Mouse (Mus musculus) skeletal muscle tissue, postnatal 0 days (tissue): ENCODE measurements around the gene Ttc28. TPM values are rescaled to one million over a fixed set of nuclear protein-coding genes. Genes with fewer than 3 reads are reported as not detected.

Experiments used
- microRNA counts: library from miRNA; unstranded; fragments of <30 nt; microRNA quantifications from one replicate; lab custom pipeline; 2015
- microRNA-seq, 2 experiments: library from miRNA; unstranded; fragments of <30 nt; microRNA quantifications; one replicate each; pipeline ENCODE4; 2016
- polyA plus RNA-seq: library from polyadenylated mRNA; unstranded; fragments of >200 nt; fragmentation: Nextera tagmentation; extraction: Ambion mirVana; gene quantifications from 2 replicates; pipeline ENCODE4 v1.2.1, GENCODE M21; 2015

The Ttc28 gene
- polyA plus RNA-seq = 4.0 and 4.5 TPM in 2 replicates

DNA sequence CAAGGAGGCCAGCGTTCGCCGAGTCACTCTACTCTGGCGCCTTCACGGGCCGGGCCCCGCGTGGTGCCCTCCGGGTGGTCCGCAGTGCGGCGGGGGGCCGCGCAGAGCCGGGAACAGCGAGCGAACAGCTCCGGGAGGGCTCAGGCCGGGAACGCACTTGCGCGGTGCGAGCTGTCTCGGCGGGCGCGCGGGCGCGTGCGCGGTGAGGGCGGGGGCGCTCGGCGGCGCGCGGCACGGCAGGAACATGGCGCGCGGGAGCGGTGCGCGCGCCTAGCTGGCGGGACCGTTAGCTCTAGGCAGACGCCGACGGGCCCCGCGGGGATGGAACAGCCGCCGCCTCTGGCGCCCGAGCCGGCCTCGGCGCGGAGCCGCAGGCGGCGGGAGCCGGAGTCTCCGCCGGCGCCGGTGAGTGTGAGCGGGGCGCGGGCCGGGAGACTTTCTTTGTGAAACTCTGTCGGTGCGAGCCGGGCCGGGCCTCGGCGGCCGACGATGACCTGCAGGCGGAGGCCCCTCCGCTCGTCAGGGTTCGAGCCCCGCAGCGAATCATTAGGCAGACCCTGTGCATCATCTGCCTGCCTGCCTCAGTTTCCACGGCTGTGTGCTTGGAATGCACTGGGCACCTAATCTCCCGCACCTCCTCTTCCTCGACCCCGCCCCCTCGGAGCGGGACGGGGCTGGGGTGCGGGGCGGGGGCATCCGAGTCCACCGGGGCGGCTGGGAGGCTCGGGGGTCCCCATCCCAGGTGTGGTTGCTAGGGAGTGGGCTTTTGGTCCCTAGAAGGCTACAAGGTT lies at the start of gene Ttc28:
Ttc28 (plus strand) TSS at position 220 of the 791 bp plus-strand sequence.

DNA sequence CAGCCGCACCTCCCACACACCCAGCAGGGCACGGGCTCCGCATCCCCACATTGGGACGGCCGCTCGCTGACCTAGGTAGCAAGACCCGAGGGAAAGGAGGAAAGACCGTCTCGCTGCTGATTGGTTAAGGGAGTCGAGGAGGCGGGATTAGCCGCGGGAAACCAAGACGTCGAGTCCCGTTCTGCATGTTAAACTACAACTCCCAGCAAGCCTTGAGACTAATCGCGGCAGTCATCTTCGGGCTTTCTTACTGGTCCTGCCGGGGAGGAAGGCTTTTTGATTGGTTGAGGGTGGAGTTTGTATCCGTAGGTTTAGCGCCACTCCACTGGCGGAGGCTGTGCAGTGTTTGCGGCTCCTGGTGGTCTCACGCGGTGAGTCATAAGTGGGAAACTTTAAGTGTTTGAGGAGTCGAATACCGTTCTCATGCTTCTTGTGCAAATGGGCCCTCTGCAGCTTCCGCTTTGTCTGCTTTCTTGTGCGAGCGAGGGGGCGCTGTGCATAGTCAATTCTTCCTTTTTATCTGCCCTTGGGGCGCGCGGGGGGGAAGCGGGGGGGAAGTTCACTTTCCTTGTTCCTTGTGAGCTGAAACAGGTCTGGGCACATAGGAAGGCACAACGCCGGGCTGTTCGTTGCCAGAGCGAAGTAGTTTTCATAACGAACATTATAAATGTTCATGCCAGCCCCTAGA lies 39.8 kb upstream of the Ttc28 start, which contains the start of the genes Hscb and Chek2:
Hscb (minus strand) TSS at position 100 of the 688 bp plus-strand sequence.
Chek2 (plus strand) TSS at position 302 of the 688 bp plus-strand sequence.

DNA sequence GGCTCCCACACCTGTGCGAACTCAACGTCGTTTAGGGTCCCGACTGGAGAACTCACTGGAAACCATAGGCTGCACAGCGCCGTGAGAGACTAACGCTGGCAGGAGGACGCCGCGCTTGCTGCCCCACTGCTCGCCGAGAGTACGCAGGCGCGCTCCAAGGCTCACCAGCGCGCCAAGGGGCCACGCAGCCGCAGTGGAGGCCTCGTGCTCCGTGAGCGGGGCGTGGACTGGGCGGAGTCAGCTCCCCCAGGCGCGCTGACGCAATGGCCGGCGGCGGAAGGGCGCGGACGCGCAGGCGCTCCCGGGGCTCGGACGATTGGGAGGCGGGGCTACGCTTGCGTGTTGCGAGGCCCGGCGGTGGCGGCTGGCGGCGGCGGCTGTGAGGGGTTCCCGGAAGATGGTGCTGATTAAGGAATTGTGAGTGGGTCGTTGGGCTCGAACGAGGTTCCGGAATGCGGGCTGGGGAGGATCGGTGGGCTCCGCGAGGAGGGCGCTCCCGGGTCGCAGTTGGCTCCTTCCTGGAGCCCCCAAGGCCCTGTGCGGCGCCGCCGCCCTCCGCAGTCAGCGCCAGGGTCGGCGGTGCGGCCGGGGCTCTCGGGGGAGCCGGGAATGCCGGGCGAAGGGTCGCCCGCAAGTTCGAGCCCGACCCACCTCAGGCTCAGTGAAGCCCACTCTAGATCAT lies 451.0 kb downstream of the Ttc28 start, which contains the start of gene Pitpnb:
Pitpnb (plus strand) TSS at position 347 of the 682 bp plus-strand sequence.

MicroRNAs encoded within 50 kb of the gene (microRNA counts, 519-probe panel; counts per million panel counts)
- microRNA mmu-miR-701 (lab: Ali Mortazavi, UCI) = 296 counts per million, percentile 58 among the panel's probes with 10 or more counts

Small RNA genes within 50 kb of the gene (microRNA-seq; reads per million reads assigned to microRNA genes)
- 42.5 to 54.5 reads per million in 2 experiments for gene Mir701

Other genes starting within 250 kb of the Ttc28 start
- 15.6 and 17.5 TPM in 2 replicates for gene Noc4l, start 226.4 kb upstream of the Ttc28 start, polyA plus RNA-seq
- gene Ddx51, start 226.4 kb upstream of the Ttc28 start, polyA plus RNA-seq = 7.4 and 7.8 TPM in 2 replicates
- 14.6 and 16.8 TPM in 2 replicates for gene Ep400, start 109.1 kb upstream of the Ttc28 start, polyA plus RNA-seq
- gene Pus1, start 99.1 kb upstream of the Ttc28 start, polyA plus RNA-seq = 15.1 and 15.4 TPM in 2 replicates
- 5.1 and 5.9 TPM in 2 replicates for gene Ulk1, start 69.7 kb upstream of the Ttc28 start, polyA plus RNA-seq
- 14.8 and 18.0 TPM in 2 replicates for gene Hscb, start 40.0 kb upstream of the Ttc28 start, polyA plus RNA-seq
- 5.5 and 7.7 TPM in 2 replicates for gene Chek2, start 39.8 kb upstream of the Ttc28 start, polyA plus RNA-seq